Comparison of ENCODE assay signal across 20 mouse cellular contexts in genomic region chr6:72684260-72684805, GRCm38 (mm10).
A peak's percentile ranks its signal among the peaks of the same experiment; 100 is the strongest.
DNase-seq lines count a peak whose midpoint lies in the region; ATAC-seq and TF ChIP-seq lines count a peak whose summit lies in the region.
"Had no signal": no experiment of that assay in that cellular context is flagged by ENCODE, and none has a peak within 500 bp of the region (broad histone marks: within the 10 kb centered on the region; RNA-seq: fewer than 3 reads in every experiment).

No protein-coding gene starts in this region.

- TF ChIP-seq CTCF in stomach, postnatal 0 days (IDR thresholded peaks at IDR 0.05; ENCODE audit: low read depth), result no peak

- H3K9ac ChIP-seq in forebrain, embryonic 14.5 days (ENCODE audit: low read length), result no peak overlapping the region
- no peak overlapping the region for H3K9ac ChIP-seq in kidney, embryonic 16.5 days (replicated peaks; ENCODE audit: low read length)
- no peak overlapping the region for H3K9ac ChIP-seq in stomach, embryonic 15.5 days
- H3K9ac ChIP-seq in stomach, postnatal 0 days (ENCODE audit: low read length), result no peak overlapping the region
- H3K9ac ChIP-seq: forebrain, embryonic 15.5 days; heart, embryonic 15.5 days; hindbrain, embryonic 14.5 days; intestine, embryonic 15.5 days; kidney, embryonic 15.5 days; limb, embryonic 13.5 days; liver, embryonic 15.5 days had no signal

- no peak for TF ChIP-seq EP300 in stomach, postnatal 0 days (optimal IDR thresholded peaks at IDR 0.05)

- WGBS in forebrain, embryonic 10.5 days, result 81% methylated on average over 4 of the region's 4 CpGs
- 79% methylated on average over 4 of the region's 4 CpGs for WGBS in forebrain, embryonic 14.5 days
- 66% methylated on average over 4 of the region's 4 CpGs for WGBS in kidney, embryonic 16.5 days
- WGBS in stomach, embryonic 15.5 days, result 59% methylated on average over 4 of the region's 4 CpGs
- WGBS in stomach, postnatal 0 days, result 60% methylated on average over 4 of the region's 4 CpGs

- H3K4me1 ChIP-seq in forebrain, embryonic 10.5 days, result peaks cover 71% of the 10 kb centered on the region
- peaks cover 10% of the 10 kb centered on the region for H3K4me1 ChIP-seq in forebrain, embryonic 14.5 days (ENCODE audit: control insufficient read depth, insufficient read depth, low read length)
- peaks cover 52% of the 10 kb centered on the region for H3K4me1 ChIP-seq in kidney, embryonic 16.5 days (ENCODE audit: insufficient read depth, low read length)
- peaks cover 32% of the 10 kb centered on the region for H3K4me1 ChIP-seq in stomach, embryonic 15.5 days
- H3K4me1 ChIP-seq in stomach, postnatal 0 days (replicated peaks; ENCODE audit: control insufficient read depth, insufficient read depth), result no peaks in the 10 kb centered on the region; the same call in none of the 2 replicates

- no peak for ATAC-seq in forebrain, embryonic 14.5 days
- ATAC-seq in kidney, embryonic 16.5 days (ENCODE audit: low FRiP score, low TSS enrichment), result no peak
- ATAC-seq in stomach, embryonic 15.5 days (ENCODE audit: insufficient read depth, low FRiP score, low read depth), result peak; percentile 19; the same call in 1 of the 2 replicates
- no peak for ATAC-seq in stomach, postnatal 0 days (ENCODE audit: low FRiP score, low TSS enrichment)
- ATAC-seq: forebrain, embryonic 15.5 days; intestine, embryonic 15.5 days; midbrain, embryonic 16.5 days had no signal

- peaks cover 18% of the 10 kb centered on the region; the same call in 1 of the 2 replicates for H3K27me3 ChIP-seq in forebrain, embryonic 10.5 days (ENCODE audit: poor library complexity, severe bottlenecking)
- no peaks in the 10 kb centered on the region for H3K27me3 ChIP-seq in forebrain, embryonic 14.5 days (replicated peaks; ENCODE audit: control insufficient read depth, insufficient read depth, low read length)
- H3K27me3 ChIP-seq in kidney, embryonic 16.5 days (ENCODE audit: insufficient read depth, low read length), result no peaks in the 10 kb centered on the region
- no peaks in the 10 kb centered on the region for H3K27me3 ChIP-seq in stomach, embryonic 15.5 days (replicated peaks)
- no peaks in the 10 kb centered on the region for H3K27me3 ChIP-seq in stomach, postnatal 0 days (ENCODE audit: control insufficient read depth, insufficient read depth, low read length)
- H3K27me3 ChIP-seq: forebrain, embryonic 15.5 days; heart, embryonic 15.5 days; intestine, embryonic 15.5 days; kidney, embryonic 15.5 days; limb, embryonic 13.5 days; liver, embryonic 15.5 days had no signal

- no peak overlapping the region for H3K4me2 ChIP-seq in forebrain, embryonic 14.5 days (ENCODE audit: low read length)
- no peak overlapping the region for H3K4me2 ChIP-seq in kidney, embryonic 16.5 days (replicated peaks; ENCODE audit: low read depth, low read length)
- no peak overlapping the region for H3K4me2 ChIP-seq in stomach, embryonic 15.5 days
- H3K4me2 ChIP-seq in stomach, postnatal 0 days (replicated peaks; ENCODE audit: low read depth), result no peak overlapping the region
- H3K4me2 ChIP-seq: forebrain, embryonic 15.5 days; hindbrain, embryonic 14.5 days; intestine, embryonic 15.5 days; kidney, embryonic 15.5 days; limb, embryonic 13.5 days; liver, embryonic 15.5 days had no signal

- 0 out of 2 replicates have a peak overlapping the region, but pooled peaks have one; percentile 20 for H3K27ac ChIP-seq in forebrain, embryonic 10.5 days
- no peak overlapping the region for H3K27ac ChIP-seq in forebrain, embryonic 14.5 days (ENCODE audit: low read depth, low read length)
- peak overlapping the region; percentile 59; the same call in 1 of the 2 replicates for H3K27ac ChIP-seq in kidney, embryonic 16.5 days (ENCODE audit: low read length)
- H3K27ac ChIP-seq in stomach, embryonic 15.5 days, result no peak overlapping the region
- no peak overlapping the region for H3K27ac ChIP-seq in stomach, postnatal 0 days (replicated peaks)
- H3K27ac ChIP-seq: forebrain, embryonic 15.5 days; hindbrain, embryonic 14.5 days; liver, embryonic 15.5 days had no signal

- H3K9me3 ChIP-seq in forebrain, embryonic 10.5 days, result no peaks in the 10 kb centered on the region
- H3K9me3 ChIP-seq in forebrain, embryonic 14.5 days (replicated peaks; ENCODE audit: control insufficient read depth, low read length), result no peaks in the 10 kb centered on the region
- H3K9me3 ChIP-seq in kidney, embryonic 16.5 days (ENCODE audit: low read length), result no peaks in the 10 kb centered on the region
- no peaks in the 10 kb centered on the region for H3K9me3 ChIP-seq in stomach, embryonic 15.5 days
- H3K9me3 ChIP-seq in stomach, postnatal 0 days (ENCODE audit: control insufficient read depth, low read length), result no peaks in the 10 kb centered on the region
- H3K9me3 ChIP-seq: forebrain, embryonic 15.5 days; heart, embryonic 15.5 days; intestine, embryonic 15.5 days; kidney, embryonic 15.5 days; limb, embryonic 13.5 days; liver, embryonic 15.5 days; megakaryocyte, embryonic 14.5 days had no signal

- H3K4me3 ChIP-seq in forebrain, embryonic 10.5 days, result no peak overlapping the region
- no peak overlapping the region for H3K4me3 ChIP-seq in forebrain, embryonic 14.5 days (ENCODE audit: low read depth, low read length)
- H3K4me3 ChIP-seq in kidney, embryonic 16.5 days (ENCODE audit: low read length), result no peak overlapping the region
- no peak overlapping the region for H3K4me3 ChIP-seq in stomach, embryonic 15.5 days (replicated peaks)
- no peak overlapping the region for H3K4me3 ChIP-seq in stomach, postnatal 0 days (ENCODE audit: low read depth, low read length)
- H3K4me3 ChIP-seq: erythroblast, embryonic 14.5 days; forebrain, embryonic 15.5 days; heart, embryonic 15.5 days; intestine, embryonic 15.5 days; kidney, embryonic 15.5 days; limb, embryonic 13.5 days; liver, embryonic 15.5 days; megakaryocyte, embryonic 14.5 days had no signal

- DNase-seq in forebrain, embryonic 10.5 days (ENCODE audit: extremely low spot score, low spot score), result no peak
- no peak for DNase-seq in forebrain, embryonic 14.5 days (ENCODE audit: low spot score)
- DNase-seq in kidney, adult 9 months, result no peak
- no peak for DNase-seq in stomach, postnatal 0 days (ENCODE audit: low spot score)
- no peak for DNase-seq in natural killer cell, adult 2 months (ENCODE audit: low spot score in 2 of 2)
- no peak for DNase-seq in layer of hippocampus, adult 11-12 months (ENCODE audit: low spot score)
- DNase-seq: cerebellum, adult 8-10 months; right cerebral cortex, postnatal 25 days had no signal

- 0 out of 2 replicates have a peak, but pooled peaks cover 5% of the 10 kb centered on the region for H3K36me3 ChIP-seq in forebrain, embryonic 10.5 days (replicated peaks)
- no peaks in the 10 kb centered on the region for H3K36me3 ChIP-seq in forebrain, embryonic 14.5 days (ENCODE audit: control insufficient read depth, insufficient read depth, low read length)
- no peaks in the 10 kb centered on the region for H3K36me3 ChIP-seq in kidney, embryonic 16.5 days (ENCODE audit: insufficient read depth, low read length)
- H3K36me3 ChIP-seq in stomach, embryonic 15.5 days, result no peaks in the 10 kb centered on the region
- H3K36me3 ChIP-seq in stomach, postnatal 0 days (ENCODE audit: control insufficient read depth, insufficient read depth, low read length), result no peaks in the 10 kb centered on the region
- H3K36me3 ChIP-seq: forebrain, embryonic 15.5 days; heart, embryonic 15.5 days; intestine, embryonic 15.5 days; kidney, embryonic 15.5 days; liver, embryonic 15.5 days had no signal

Comparison
In these comparisons a context has a peak if more than half of its experiments do, and no peak if none do; other contexts are left out.
1. H3K27ac ChIP-seq: peak in forebrain, embryonic 10.5 days (single experiment) and kidney, embryonic 16.5 days (single experiment); none in forebrain, embryonic 14.5 days (single experiment), stomach, embryonic 15.5 days (single experiment) and stomach, postnatal 0 days (single experiment).